Mouse (Mus musculus) neural tube, embryonic 11.5 days (tissue): ENCODE measurements around the gene Gm47985. TPM values are rescaled to one million over a fixed set of nuclear protein-coding genes. Genes with fewer than 3 reads are reported as not detected.
"Not testable (repeated sequence)": the region's sequence is repeated elsewhere in the genome, so short reads cannot be mapped to it uniquely, and the experiment has no call there.

Experiments
- ATAC-seq: fragments of 200-750 bp; cut with Nextera tagmentation; 2 replicates; pipeline ENCODE4 v1.8.0; 2017; ENCODE audit warnings: moderate number of reproducible peaks, mild to moderate bottlenecking, moderate TSS enrichment, moderate library complexity; ENCODE audit not compliant: insufficient read depth, low FRiP score, low TSS enrichment
- DNase-seq: peaks from one replicate; pipeline ENCODE4 v3.0.0-alpha.2; 2015; ENCODE audit warnings: low spot score
- H3K27ac ChIP-seq: fragments of 300-500 bp; sonication (generic); 2 replicates; pipeline ENCODE4 v1.5.1; 2014; ENCODE audit warnings: low read depth, mild to moderate bottlenecking, low read length
- H3K27me3 ChIP-seq: fragments of 300-500 bp; sonication (generic); 2 replicates; pipeline ENCODE4 v1.6.1; 2014; ENCODE audit warnings: mild to moderate bottlenecking, low read length, mixed read lengths; ENCODE audit not compliant: control insufficient read depth, insufficient read depth
- H3K36me3 ChIP-seq: fragments of 300-500 bp; sonication (generic); 2 replicates; pipeline ENCODE4 v1.6.1; 2014; ENCODE audit warnings: mild to moderate bottlenecking, low read length, moderate library complexity, mixed read lengths; ENCODE audit not compliant: control insufficient read depth, insufficient read depth
- H3K4me1 ChIP-seq: fragments of 300-500 bp; sonication (generic); 2 replicates; pipeline ENCODE4 v1.6.1; 2014; ENCODE audit warnings: low read length, mixed read lengths; ENCODE audit not compliant: control insufficient read depth, insufficient read depth
- H3K4me2 ChIP-seq: fragments of 300-500 bp; sonication (generic); 2 replicates; pipeline ENCODE4 v1.6.1; 2014; ENCODE audit warnings: low read depth, mild to moderate bottlenecking, moderate library complexity
- H3K4me3 ChIP-seq: fragments of 300-500 bp; sonication (generic); 2 replicates; pipeline ENCODE4 v1.5.1; 2014; ENCODE audit warnings: low read depth, low read length
- H3K9ac ChIP-seq: fragments of 300-500 bp; sonication (generic); 2 replicates; pipeline ENCODE4 v1.6.1; 2014; ENCODE audit warnings: mild to moderate bottlenecking, low read length
- H3K9me3 ChIP-seq: fragments of 300-500 bp; sonication (generic); 2 replicates; pipeline ENCODE4 v1.6.1; 2016; ENCODE audit warnings: low read length; ENCODE audit not compliant: control insufficient read depth
- WGBS: fragments of 180-500 bp; shearing (Covaris S2); extraction: QIAGEN DNeasy Blood & Tissue Kit; methylation state at CpG from one replicate; pipeline ENCODE4 v1.1.7; 2014; 5-methylcytosine and 5-hydroxymethylcytosine counted together
- polyA plus RNA-seq: library from polyadenylated mRNA; unstranded; fragments of >200 nt; fragmentation: Nextera tagmentation; extraction: Ambion mirVana; gene quantifications from 2 replicates; pipeline ENCODE4 v1.2.1, GENCODE M21; 2014

Gene Gm47985
- polyA plus RNA-seq, 1 experiment from 2014 or later: 0.46 TPM

GRCm38 (mm10) chr1:151208944-151209343, 26.6 kb downstream of the Gm47985 start:
- not testable (repeated sequence) for ATAC-seq, DNase-seq, H3K4me3 ChIP-seq, H3K9me3 ChIP-seq, H3K36me3 ChIP-seq, H3K9ac ChIP-seq, H3K4me1 ChIP-seq, H3K4me2 ChIP-seq, H3K27ac ChIP-seq, H3K27me3 ChIP-seq

DNA sequence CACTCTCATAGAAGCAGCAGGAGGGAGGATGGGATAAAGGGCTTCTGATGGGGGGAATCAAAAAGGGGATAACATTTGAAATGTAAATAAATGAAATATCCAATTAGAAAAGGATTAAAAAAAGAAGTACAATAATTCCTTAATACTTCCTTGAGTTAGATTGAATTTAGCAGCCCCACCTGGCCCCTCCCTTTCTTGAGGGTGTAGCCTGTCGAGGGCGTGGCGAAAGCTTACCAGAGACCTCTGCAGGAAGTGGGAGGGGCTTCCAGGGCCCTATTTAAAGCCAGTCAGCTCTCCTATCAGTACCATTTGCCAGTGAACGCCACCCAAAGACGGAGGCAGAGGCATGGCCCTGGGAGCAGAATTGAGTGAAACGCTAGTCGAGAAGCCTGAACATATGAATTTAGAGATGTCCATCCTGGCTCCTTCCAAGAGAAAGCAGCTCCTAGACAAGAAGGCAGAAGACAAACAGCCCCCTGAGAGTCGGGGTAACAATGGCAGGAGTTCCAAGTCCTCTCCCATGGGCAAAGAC, 27.6 kb downstream of the Gm47985 start, which contains the start of gene Gm47996:
Gene Gm47996, plus strand, starts transcription at position 308 of the 532 bp plus-strand sequence.
- 95% methylated on average over 4 of the region's 8 CpGs for WGBS
- ATAC-seq, H3K9ac ChIP-seq, DNase-seq, H3K36me3 ChIP-seq, H3K9me3 ChIP-seq, H3K27me3 ChIP-seq, H3K27ac ChIP-seq, H3K4me1 ChIP-seq, H3K4me2 ChIP-seq, H3K4me3 ChIP-seq: not testable (repeated sequence)

- H3K27ac ChIP-seq, H3K4me3 ChIP-seq, H3K36me3 ChIP-seq, H3K9me3 ChIP-seq, H3K9ac ChIP-seq, DNase-seq, H3K4me2 ChIP-seq, H3K4me1 ChIP-seq, H3K27me3 ChIP-seq, ATAC-seq: not testable (repeated sequence)
- WGBS: 92% methylated on average over 5 of the region's 5 CpGs
Observed at GRCm38 (mm10) chr1:151211666-151212065, 29.3 kb downstream of the Gm47985 start.

GRCm38 (mm10) chr1:151214862-151215261, 32.5 kb downstream of the Gm47985 start:
- ATAC-seq (no peak), DNase-seq (no peak)
- Histone ChIP-seq H3K4me3 (no peak overlapping the region), H3K27me3 (no peaks in the 10 kb centered on the region), H3K4me1 (no peaks in the 10 kb centered on the region), H3K9me3 (no peaks in the 10 kb centered on the region), H3K4me2 (no peak overlapping the region), H3K27ac (no peak overlapping the region), H3K9ac (no peak overlapping the region), H3K36me3 (no peaks in the 10 kb centered on the region)
- WGBS: 67% methylated on average over 2 of the region's 2 CpGs

DNA sequence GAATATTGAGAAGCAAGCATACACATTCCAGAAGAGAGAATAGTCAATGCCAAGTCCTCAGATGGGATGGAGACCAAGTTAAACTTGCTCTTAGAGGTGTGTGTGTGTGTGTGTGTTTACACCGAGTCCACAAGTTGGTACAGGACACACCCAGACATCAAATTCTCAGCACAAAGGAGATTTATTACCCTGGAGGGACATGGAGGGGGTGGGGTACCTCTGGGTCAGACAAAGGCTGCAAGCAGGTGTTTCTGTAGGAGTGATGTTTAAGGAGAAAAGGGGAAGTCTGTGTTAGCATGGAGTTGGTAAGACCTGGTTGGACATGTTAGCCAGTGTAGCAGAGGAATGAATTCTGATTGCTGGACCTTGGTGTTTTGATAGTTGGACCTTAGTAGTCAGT, 33.6 kb downstream of the Gm47985 start:
- H3K27me3 ChIP-seq: no peaks in the 10 kb centered on the region
- H3K27ac ChIP-seq: no peak overlapping the region
- H3K4me1 ChIP-seq: no peaks in the 10 kb centered on the region
- no peak for DNase-seq
- H3K4me2 ChIP-seq: no peak overlapping the region
- WGBS: 28% methylated on average over 1 of the region's 1 CpGs
- H3K9ac ChIP-seq: no peak overlapping the region
- H3K4me3 ChIP-seq: no peak overlapping the region
- H3K36me3 ChIP-seq: no peaks in the 10 kb centered on the region
- no peak for ATAC-seq
- H3K9me3 ChIP-seq: no peaks in the 10 kb centered on the region

- Histone ChIP-seq H3K9me3 (no peaks in the 10 kb centered on the region), H3K27me3 (no peaks in the 10 kb centered on the region), H3K4me2 (no peak overlapping the region), H3K27ac (no peak overlapping the region), H3K4me3 (no peak overlapping the region), H3K36me3 (no peaks in the 10 kb centered on the region), H3K9ac (no peak overlapping the region), H3K4me1 (no peaks in the 10 kb centered on the region)
- DNase-seq (no peak), ATAC-seq (no peak)
- WGBS: 69% methylated on average over 3 of the region's 3 CpGs
Observed at GRCm38 (mm10) chr1:151216417-151216816, 34.1 kb downstream of the Gm47985 start.

DNA sequence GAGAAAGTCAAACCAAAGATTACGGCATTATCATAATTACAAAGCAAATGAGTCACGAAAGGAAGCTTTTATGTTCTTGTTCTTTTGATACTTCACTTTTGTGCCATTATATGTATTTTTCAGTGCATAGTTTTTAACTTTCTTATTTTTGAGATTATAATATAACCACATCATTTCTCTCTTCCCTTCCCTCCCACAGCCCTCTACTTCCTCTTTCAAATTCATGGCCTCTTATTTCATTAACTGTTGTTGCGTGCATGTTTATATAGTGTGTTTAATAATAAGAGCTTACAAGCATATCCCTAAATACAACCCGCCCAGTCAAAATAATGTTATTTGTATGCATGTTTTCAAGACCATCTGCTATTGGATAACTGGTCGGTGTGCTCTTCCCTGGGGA, 36.7 kb downstream of the Gm47985 start:
- no peak for DNase-seq
- no peak overlapping the region for H3K4me3 ChIP-seq
- no peaks in the 10 kb centered on the region for H3K36me3 ChIP-seq
- no peaks in the 10 kb centered on the region for H3K9me3 ChIP-seq
- no peaks in the 10 kb centered on the region for H3K27me3 ChIP-seq
- H3K4me2 ChIP-seq: no peak overlapping the region
- no peak overlapping the region for H3K9ac ChIP-seq
- ATAC-seq: no peak
- H3K4me1 ChIP-seq: no peaks in the 10 kb centered on the region
- 91% methylated on average over 5 of the region's 5 CpGs for WGBS
- H3K27ac ChIP-seq: no peak overlapping the region

GRCm38 (mm10) chr1:151220098-151220497, 37.8 kb downstream of the Gm47985 start:
- no peak overlapping the region for H3K27ac ChIP-seq
- H3K36me3 ChIP-seq: no peaks in the 10 kb centered on the region
- ATAC-seq (no peak), DNase-seq (no peak)
- no peaks in the 10 kb centered on the region for H3K27me3 ChIP-seq
- whole genome bisulfite sequencing: 69% methylated on average over 7 of the region's 7 CpGs
- no peaks in the 10 kb centered on the region for H3K4me1 ChIP-seq
- no peaks in the 10 kb centered on the region for H3K9me3 ChIP-seq
- no peak overlapping the region for H3K4me2 ChIP-seq
- no peak overlapping the region for H3K4me3 ChIP-seq
- H3K9ac ChIP-seq: no peak overlapping the region

GRCm38 (mm10) chr1:151222561-151223267, 40.4 kb downstream of the Gm47985 start:
- DNase-seq (no peak), ATAC-seq (no peak)
- H3K4me3 ChIP-seq: no peak overlapping the region
- no peak overlapping the region for H3K9ac ChIP-seq
- H3K4me2 ChIP-seq: no peak overlapping the region
- no peaks in the 10 kb centered on the region for H3K9me3 ChIP-seq
- H3K27me3 ChIP-seq: no peaks in the 10 kb centered on the region
- WGBS: 85% methylated on average over 10 of the region's 10 CpGs
- no peaks in the 10 kb centered on the region for H3K36me3 ChIP-seq
- H3K4me1 ChIP-seq: no peaks in the 10 kb centered on the region
- no peak overlapping the region for H3K27ac ChIP-seq
